Mouse (Mus musculus): Measurements from ENCODE around the gene Tspan18. TPM values are rescaled to one million over a fixed set of nuclear protein-coding genes. Genes with fewer than 3 reads are reported as not detected.

Gene Tspan18
- polyA plus RNA-seq, 1 experiment from 2014 or later, result 71.4 TPM

DNA sequence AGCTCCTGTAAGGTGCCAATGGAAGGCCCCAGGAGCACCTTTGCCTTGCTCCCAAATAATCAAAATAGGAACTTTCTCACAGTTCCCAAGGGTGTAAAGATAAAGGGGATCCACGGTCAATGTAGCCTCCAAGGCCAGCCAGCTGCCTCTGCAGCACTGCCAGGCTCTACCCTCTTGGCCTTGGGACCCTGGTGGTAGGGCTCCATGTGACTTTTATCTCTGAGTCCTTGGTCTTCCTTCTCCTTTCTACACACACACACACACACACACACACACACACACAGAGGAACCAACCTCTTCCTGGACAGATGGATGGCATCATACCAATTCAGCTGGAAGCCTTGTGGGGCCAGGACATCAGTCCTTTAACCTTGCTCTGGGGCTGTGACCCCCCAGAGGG, 102.2 kb downstream of the Tspan18 start:
- H3K36me3 ChIP-seq (ENCODE audit: control insufficient read depth, insufficient read depth, low read length), result no peaks in the 10 kb centered on the region
- H3K4me1 ChIP-seq (replicated peaks; ENCODE audit: control insufficient read depth, insufficient read depth, low read length), result peaks cover 18% of the 10 kb centered on the region
- no peak overlapping the region for H3K27ac ChIP-seq (ENCODE audit: low read depth, low read length)
- no peak for DNase-seq (ENCODE audit: low spot score)
- no peaks in the 10 kb centered on the region for H3K9me3 ChIP-seq (ENCODE audit: control insufficient read depth, low read length)
- H3K4me3 ChIP-seq (ENCODE audit: low read depth, low read length), result no peak overlapping the region
- H3K4me2 ChIP-seq (replicated peaks; ENCODE audit: low read depth, low read length), result no peak overlapping the region
- no peak overlapping the region for H3K9ac ChIP-seq (ENCODE audit: low read depth, low read length)
- no peak for ATAC-seq (ENCODE audit: low FRiP score)
- 36% methylated on average over 1 of the region's 1 CpGs for WGBS
- no peaks in the 10 kb centered on the region for H3K27me3 ChIP-seq (ENCODE audit: control insufficient read depth, insufficient read depth, low read length)

DNA sequence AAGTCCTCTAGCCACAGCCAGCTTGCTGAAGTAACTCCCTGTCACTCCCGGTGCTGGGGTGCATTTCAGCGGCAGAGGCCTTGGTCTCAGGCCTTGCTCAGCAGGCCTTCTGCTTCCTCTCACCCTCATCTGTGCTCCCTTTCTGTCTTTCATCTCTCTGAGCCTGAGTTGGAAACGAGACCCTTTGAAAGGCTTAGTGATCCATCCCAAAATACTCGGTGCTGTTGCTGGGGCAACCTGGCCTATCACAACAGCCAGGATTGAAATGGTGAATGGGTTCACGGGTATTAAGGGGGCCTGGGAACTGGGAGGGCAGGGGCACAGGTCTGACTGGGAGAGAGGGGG, 105.9 kb downstream of the Tspan18 start:
- no peaks in the 10 kb centered on the region for H3K27me3 ChIP-seq (ENCODE audit: control insufficient read depth, insufficient read depth, low read length)
- WGBS, result 3% methylated on average over 5 of the region's 5 CpGs
- DNase-seq (ENCODE audit: low spot score), result peak; percentile 66
- peak overlapping the region; percentile 17; the same call in 1 of the 2 replicates for H3K9ac ChIP-seq (ENCODE audit: low read depth, low read length)
- H3K27ac ChIP-seq (ENCODE audit: low read depth, low read length), result peak overlapping the region; percentile 95
- peak overlapping the region; percentile 19; the same call in 1 of the 2 replicates for H3K4me2 ChIP-seq (replicated peaks; ENCODE audit: low read depth, low read length)
- peak; percentile 63 for ATAC-seq (ENCODE audit: low FRiP score)
- peaks cover 28% of the 10 kb centered on the region for H3K4me1 ChIP-seq (replicated peaks; ENCODE audit: control insufficient read depth, insufficient read depth, low read length)
- H3K4me3 ChIP-seq (ENCODE audit: low read depth, low read length), result no peak overlapping the region
- no peaks in the 10 kb centered on the region for H3K36me3 ChIP-seq (ENCODE audit: control insufficient read depth, insufficient read depth, low read length)
- no peaks in the 10 kb centered on the region for H3K9me3 ChIP-seq (ENCODE audit: control insufficient read depth, low read length)

DNA sequence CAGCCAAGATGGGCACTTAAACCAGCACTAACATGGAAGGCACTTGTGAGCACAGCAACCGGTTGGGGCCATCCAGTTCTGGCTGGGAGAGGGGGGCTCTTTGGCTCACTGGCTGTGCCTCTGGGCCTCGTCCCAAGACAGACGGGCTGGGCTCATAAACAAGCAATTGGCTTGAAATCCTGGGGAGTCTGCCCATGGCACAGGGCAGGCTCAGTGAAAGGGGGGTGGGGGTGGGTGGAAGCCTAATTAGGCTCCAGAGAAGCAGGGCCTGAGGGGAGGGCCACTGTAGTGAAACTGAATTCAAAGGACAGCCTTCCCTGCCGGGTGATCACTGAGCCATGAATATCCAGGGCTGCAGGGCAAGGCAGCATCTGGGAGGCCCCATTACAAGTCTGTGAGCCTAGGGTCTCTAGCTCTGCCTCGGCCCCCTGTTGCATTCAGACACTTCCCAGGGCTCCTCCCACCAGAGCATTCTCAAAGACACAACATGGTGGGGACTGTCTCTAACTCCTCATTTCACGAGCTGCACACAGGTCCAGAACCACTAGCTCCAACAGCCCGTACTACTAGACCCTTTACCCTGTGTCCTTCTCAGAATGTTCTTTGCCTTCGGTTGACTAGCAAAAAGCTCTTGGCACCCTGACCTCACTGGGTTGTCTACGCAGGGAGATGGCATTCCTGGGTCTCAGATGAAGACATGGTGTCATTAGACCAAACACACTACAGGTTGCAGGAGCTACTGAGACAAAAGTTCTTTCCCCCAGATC, 106.4 kb downstream of the Tspan18 start:
- peak overlapping the region; percentile 95 for H3K27ac ChIP-seq (ENCODE audit: low read depth, low read length)
- DNase-seq (ENCODE audit: low spot score), result peak; percentile 76
- ATAC-seq (ENCODE audit: low FRiP score), result peak; percentile 79
- no peak overlapping the region for H3K4me3 ChIP-seq (ENCODE audit: low read depth, low read length)
- H3K9ac ChIP-seq (ENCODE audit: low read depth, low read length), result peak overlapping the region; percentile 28
- H3K36me3 ChIP-seq (ENCODE audit: control insufficient read depth, insufficient read depth, low read length), result no peaks in the 10 kb centered on the region
- H3K4me1 ChIP-seq (replicated peaks; ENCODE audit: control insufficient read depth, insufficient read depth, low read length), result peaks cover 28% of the 10 kb centered on the region
- no peaks in the 10 kb centered on the region for H3K9me3 ChIP-seq (ENCODE audit: control insufficient read depth, low read length)
- peak overlapping the region; percentile 40 for H3K4me2 ChIP-seq (replicated peaks; ENCODE audit: low read depth, low read length)
- H3K27me3 ChIP-seq (ENCODE audit: control insufficient read depth, insufficient read depth, low read length), result no peaks in the 10 kb centered on the region
- 19% methylated on average over 9 of the region's 9 CpGs for WGBS

DNA sequence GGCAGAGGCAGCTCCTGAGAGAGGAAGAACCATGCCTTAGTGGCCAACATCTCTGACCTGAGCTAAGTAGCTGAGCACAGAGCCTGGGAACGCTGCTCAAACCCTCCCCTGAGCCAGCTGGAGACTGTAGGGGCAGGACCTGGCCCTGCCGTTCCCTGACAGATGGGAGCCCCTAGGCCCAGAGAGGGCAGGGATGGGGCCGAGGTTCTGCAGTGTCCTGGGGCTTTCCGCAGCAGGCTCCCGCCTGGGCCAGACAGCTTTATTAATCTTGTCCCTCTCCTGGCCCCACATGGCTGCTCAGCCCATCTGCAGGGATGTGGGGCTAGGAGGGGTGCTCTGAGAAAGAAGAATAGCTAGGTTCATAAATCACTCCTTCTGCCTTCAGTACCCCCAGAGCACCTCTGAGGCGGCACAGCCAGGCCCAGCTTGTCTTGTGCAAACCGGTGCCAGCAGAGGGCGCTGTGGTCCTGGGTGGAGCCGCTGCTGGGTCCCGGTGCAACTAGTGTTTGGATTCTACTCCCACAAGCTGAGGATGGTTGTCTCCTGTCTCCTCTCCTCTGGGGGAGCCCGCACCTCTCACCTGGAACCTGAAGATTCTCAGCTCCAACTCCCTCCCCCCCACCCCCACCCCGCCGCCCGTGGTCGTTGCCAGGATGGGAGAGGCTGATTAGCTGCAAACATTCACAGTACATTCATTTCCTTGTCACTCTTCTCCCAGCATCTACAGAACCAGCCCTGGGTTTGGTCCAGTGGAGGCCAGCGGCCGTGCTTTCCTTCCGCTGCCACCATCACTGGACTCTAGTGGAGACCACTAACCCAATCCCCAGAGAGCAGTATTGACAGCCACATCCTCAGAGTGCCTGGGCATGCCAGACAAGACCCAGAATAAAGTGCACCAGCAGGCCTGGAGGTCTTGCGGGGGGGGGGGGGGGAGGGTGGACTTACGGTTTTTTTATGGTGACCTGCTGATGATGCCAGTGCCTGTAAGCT, 107.4 kb downstream of the Tspan18 start:
- peak overlapping the region; percentile 40 for H3K4me2 ChIP-seq (replicated peaks; ENCODE audit: low read depth, low read length)
- 0 out of 2 replicates have a peak, but pooled peaks cover 2% of the 10 kb centered on the region for H3K36me3 ChIP-seq (ENCODE audit: control insufficient read depth, insufficient read depth, low read length)
- WGBS, result 7% methylated on average over 17 of the region's 20 CpGs
- DNase-seq (ENCODE audit: low spot score) (peak; percentile 97), ATAC-seq (ENCODE audit: low FRiP score) (peak; percentile 73)
- H3K27me3 ChIP-seq (ENCODE audit: control insufficient read depth, insufficient read depth, low read length), result no peaks in the 10 kb centered on the region
- peak overlapping the region; percentile 95 for H3K27ac ChIP-seq (ENCODE audit: low read depth, low read length)
- H3K4me1 ChIP-seq (replicated peaks; ENCODE audit: control insufficient read depth, insufficient read depth, low read length), result peaks cover 28% of the 10 kb centered on the region
- H3K9me3 ChIP-seq (ENCODE audit: control insufficient read depth, low read length), result no peaks in the 10 kb centered on the region
- peak overlapping the region; percentile 8; the same call in 1 of the 2 replicates for H3K4me3 ChIP-seq (ENCODE audit: low read depth, low read length)
- peak overlapping the region; percentile 45 for H3K9ac ChIP-seq (ENCODE audit: low read depth, low read length)

DNA sequence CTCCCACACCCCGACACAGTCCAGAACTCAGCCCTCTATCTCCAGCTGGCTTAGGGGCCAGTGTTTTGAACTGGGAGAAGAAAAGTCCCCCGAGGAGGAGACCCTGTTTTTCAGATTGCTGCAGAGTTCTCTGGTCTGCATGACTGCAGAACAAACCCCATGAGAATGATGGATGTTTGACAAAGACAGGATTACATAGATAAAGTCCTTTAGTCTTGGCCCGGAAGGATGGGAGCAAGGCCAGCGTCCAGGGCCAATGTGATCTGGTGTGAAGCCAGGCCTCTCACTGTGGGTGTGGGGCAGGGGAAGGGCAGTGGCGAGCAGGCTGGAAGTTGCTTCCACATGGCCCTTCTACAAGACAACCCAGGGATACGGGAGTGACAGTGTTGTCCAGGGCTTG, 110.8 kb downstream of the Tspan18 start:
- Histone ChIP-seq H3K4me1 (replicated peaks; ENCODE audit: control insufficient read depth, insufficient read depth, low read length) (peaks cover 22% of the 10 kb centered on the region), H3K36me3 (ENCODE audit: control insufficient read depth, insufficient read depth, low read length) (0 out of 2 replicates have a peak, but pooled peaks cover 2% of the 10 kb centered on the region), H3K9me3 (ENCODE audit: control insufficient read depth, low read length) (no peaks in the 10 kb centered on the region), H3K27me3 (ENCODE audit: control insufficient read depth, insufficient read depth, low read length) (no peaks in the 10 kb centered on the region), H3K9ac (ENCODE audit: low read depth, low read length) (no peak overlapping the region), H3K4me2 (replicated peaks; ENCODE audit: low read depth, low read length) (no peak overlapping the region), H3K27ac (ENCODE audit: low read depth, low read length) (no peak overlapping the region), H3K4me3 (ENCODE audit: low read depth, low read length) (no peak overlapping the region)
- WGBS, result 77% methylated on average over 6 of the region's 6 CpGs
- ATAC-seq (ENCODE audit: low FRiP score), result no peak
- no peak for DNase-seq (ENCODE audit: low spot score)

DNA sequence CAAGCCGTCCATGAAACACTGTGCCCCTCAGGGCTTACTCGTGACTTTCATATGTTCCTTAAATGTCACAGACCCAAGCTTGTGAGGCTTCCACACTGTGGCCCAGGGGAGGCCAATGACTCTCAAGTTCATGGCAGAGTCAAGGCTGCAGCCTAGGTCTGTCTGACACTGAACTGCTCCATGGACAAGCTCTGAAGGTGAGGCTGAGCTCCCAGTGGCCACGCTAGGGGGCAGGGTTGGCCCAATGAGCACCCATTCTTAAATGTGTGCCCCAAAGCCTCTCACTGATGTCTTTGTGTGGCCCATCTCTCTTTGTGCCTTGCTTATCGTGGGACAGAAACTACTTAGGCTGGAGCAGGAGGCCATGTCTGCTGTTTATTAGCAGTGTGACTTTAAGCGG, 113.9 kb downstream of the Tspan18 start:
- ATAC-seq (ENCODE audit: low FRiP score) (no peak), DNase-seq (ENCODE audit: low spot score) (no peak)
- Histone ChIP-seq H3K27ac (ENCODE audit: low read depth, low read length) (no peak overlapping the region), H3K9ac (ENCODE audit: low read depth, low read length) (no peak overlapping the region), H3K36me3 (ENCODE audit: control insufficient read depth, insufficient read depth, low read length) (0 out of 2 replicates have a peak, but pooled peaks cover 2% of the 10 kb centered on the region), H3K4me1 (replicated peaks; ENCODE audit: control insufficient read depth, insufficient read depth, low read length) (peaks cover 5% of the 10 kb centered on the region; the same call in 1 of the 2 replicates), H3K27me3 (ENCODE audit: control insufficient read depth, insufficient read depth, low read length) (no peaks in the 10 kb centered on the region), H3K4me3 (ENCODE audit: low read depth, low read length) (no peak overlapping the region), H3K9me3 (ENCODE audit: control insufficient read depth, low read length) (no peaks in the 10 kb centered on the region), H3K4me2 (replicated peaks; ENCODE audit: low read depth, low read length) (no peak overlapping the region)
- 55% methylated on average over 5 of the region's 5 CpGs for WGBS

DNA sequence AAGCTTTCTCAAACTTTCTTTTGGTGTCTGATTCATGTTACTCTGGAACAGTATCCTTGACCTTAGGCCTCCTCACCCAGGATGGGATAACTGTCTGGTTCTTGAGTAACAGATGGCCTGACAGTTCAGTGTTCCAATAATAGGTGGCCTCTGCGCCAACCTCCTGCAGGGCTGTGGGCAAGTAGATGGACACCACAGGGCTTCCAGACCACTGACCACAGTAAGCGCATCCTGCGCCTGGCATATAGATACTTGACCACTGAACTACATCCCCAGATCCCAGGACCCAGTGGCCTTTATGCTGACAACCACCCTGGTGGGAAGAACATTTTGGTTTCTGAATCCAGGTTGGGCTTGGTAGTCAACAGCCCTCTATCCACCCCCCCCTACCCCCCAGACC, 114.7 kb downstream of the Tspan18 start:
- DNase-seq (ENCODE audit: low spot score) (no peak), ATAC-seq (ENCODE audit: low FRiP score) (no peak)
- Histone ChIP-seq H3K4me2 (replicated peaks; ENCODE audit: low read depth, low read length) (no peak overlapping the region), H3K4me3 (ENCODE audit: low read depth, low read length) (no peak overlapping the region), H3K9ac (ENCODE audit: low read depth, low read length) (no peak overlapping the region), H3K36me3 (ENCODE audit: control insufficient read depth, insufficient read depth, low read length) (0 out of 2 replicates have a peak, but pooled peaks cover 2% of the 10 kb centered on the region), H3K27me3 (ENCODE audit: control insufficient read depth, insufficient read depth, low read length) (no peaks in the 10 kb centered on the region), H3K4me1 (replicated peaks; ENCODE audit: control insufficient read depth, insufficient read depth, low read length) (peaks cover 5% of the 10 kb centered on the region; the same call in 1 of the 2 replicates), H3K9me3 (ENCODE audit: control insufficient read depth, low read length) (no peaks in the 10 kb centered on the region), H3K27ac (ENCODE audit: low read depth, low read length) (no peak overlapping the region)
- WGBS, result 100% methylated on average over 3 of the region's 3 CpGs

DNA sequence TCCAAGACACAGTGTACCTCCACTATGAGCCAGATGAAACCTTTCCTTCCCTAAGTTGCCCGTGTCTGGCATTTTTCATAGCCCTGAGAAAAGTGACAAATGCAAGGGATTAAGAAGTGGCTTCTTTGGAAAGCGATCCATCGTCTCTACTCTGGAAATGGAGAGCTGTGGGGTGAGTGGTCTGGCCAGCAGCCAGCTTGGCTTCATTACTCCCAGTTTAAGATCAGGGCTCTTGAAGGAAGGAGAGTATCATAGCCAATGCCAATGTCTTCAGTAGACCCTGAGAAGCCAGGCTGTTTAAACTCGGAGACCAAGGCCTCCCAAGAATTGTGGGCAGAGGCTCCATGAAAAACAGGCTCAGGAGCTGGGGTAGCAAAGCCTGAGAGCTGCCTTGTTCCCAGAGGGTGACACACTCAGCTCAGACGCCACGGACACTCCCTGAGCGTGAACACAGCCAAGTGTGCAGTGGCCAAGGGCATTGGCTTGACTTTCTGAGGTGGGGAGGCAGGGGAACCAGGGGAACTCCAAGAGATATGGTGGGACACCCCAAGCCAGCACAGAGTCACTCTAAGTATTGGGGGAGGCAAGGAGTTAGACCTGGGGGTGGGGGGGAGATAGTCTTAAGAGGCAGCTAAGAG, 115.8 kb downstream of the Tspan18 start:
- Histone ChIP-seq H3K36me3 (ENCODE audit: control insufficient read depth, insufficient read depth, low read length) (0 out of 2 replicates have a peak, but pooled peaks cover 2% of the 10 kb centered on the region), H3K4me2 (replicated peaks; ENCODE audit: low read depth, low read length) (no peak overlapping the region), H3K27ac (ENCODE audit: low read depth, low read length) (no peak overlapping the region), H3K9ac (ENCODE audit: low read depth, low read length) (no peak overlapping the region), H3K4me1 (replicated peaks; ENCODE audit: control insufficient read depth, insufficient read depth, low read length) (peaks cover 5% of the 10 kb centered on the region; the same call in 1 of the 2 replicates), H3K9me3 (ENCODE audit: control insufficient read depth, low read length) (no peaks in the 10 kb centered on the region), H3K4me3 (ENCODE audit: low read depth, low read length) (no peak overlapping the region), H3K27me3 (ENCODE audit: control insufficient read depth, insufficient read depth, low read length) (no peaks in the 10 kb centered on the region)
- DNase-seq (ENCODE audit: low spot score) (no peak), ATAC-seq (ENCODE audit: low FRiP score) (no peak)
- 89% methylated on average over 7 of the region's 7 CpGs for WGBS

All from hindbrain, embryonic 11.5 days (tissue).